Mouse (Mus musculus) CH12.LX (cell line): ENCODE results near the gene Nop16. TPM values are rescaled to one million over a fixed set of nuclear protein-coding genes. Genes with fewer than 3 reads are reported as not detected.

Experiments used
- DNase-seq: peaks from one replicate; pipeline ENCODE4 v3.0.0-alpha.2; 2013; ENCODE audit errors: extremely low read depth
- H3K27ac ChIP-seq: 2 replicates; pipeline ENCODE4 v1.5.1; 2012; ENCODE audit warnings: low read depth, mild to moderate bottlenecking, control low read depth, moderate library complexity; ENCODE audit not compliant: insufficient read depth
- H3K27me3 ChIP-seq: replicated peaks from 2 replicates; pipeline ENCODE3; 2012; ENCODE audit warnings: inconsistent platforms
- H3K36me3 ChIP-seq, 2 experiments: replicated peaks in 1 of 2; 2 replicates each; pipeline versions ENCODE3 to v1.6.1; 2012; ENCODE audit warnings: inconsistent platforms in 1 of 2, low read length in 1 of 2, mild to moderate bottlenecking in 1 of 2, mixed read lengths in 1 of 2, moderate library complexity in 1 of 2; ENCODE audit not compliant: control insufficient read depth in 1 of 2, insufficient read depth in 1 of 2
- H3K4me1 ChIP-seq, 2 experiments: 2 replicates each; pipeline ENCODE4 v1.6.1; 2012; ENCODE audit warnings: inconsistent platforms in 1 of 2, moderate library complexity in 1 of 2; ENCODE audit not compliant: insufficient read depth in 2 of 2, control insufficient read depth in 1 of 2
- H3K4me2 ChIP-seq: 2 replicates; pipeline ENCODE4 v1.6.1; 2012; ENCODE audit warnings: low read depth, mild to moderate bottlenecking, control low read depth; ENCODE audit not compliant: poor library complexity, insufficient read depth, severe bottlenecking
- H3K4me3 ChIP-seq, 3 experiments: fragments of 150-350 bp in 1 of 3; sonication (generic) in 1 of 3; replicated peaks in 1 of 3; 2 replicates each; pipeline versions ENCODE3 to v1.5.1; 2011 to 2012; ENCODE audit warnings: low read depth in 2 of 3, low read length in 2 of 3, mild to moderate bottlenecking in 2 of 3, moderate library complexity in 2 of 3, control low read depth in 1 of 3, improper control_type of control experiment in 1 of 3, inconsistent platforms in 1 of 3, mixed read lengths in 1 of 3; ENCODE audit not compliant: poor library complexity in 1 of 3
- H3K79me2 ChIP-seq: replicated peaks from 2 replicates; pipeline ENCODE4 v1.6.1; 2012; ENCODE audit warnings: mild to moderate bottlenecking, moderate library complexity; ENCODE audit not compliant: control insufficient read depth, poor library complexity, insufficient read depth, severe bottlenecking; ENCODE audit errors: extremely low read depth
- H3K9ac ChIP-seq: 2 replicates; pipeline ENCODE4 v1.6.1; 2012; ENCODE audit warnings: low read depth, mild to moderate bottlenecking, control low read depth, moderate library complexity; ENCODE audit not compliant: insufficient read depth
- H3K9me3 ChIP-seq: replicated peaks from 2 replicates; pipeline ENCODE3; 2012; ENCODE audit warnings: low read length, inconsistent platforms, mixed read lengths
- BHLHE40 ChIP-seq: IDR thresholded peaks from 2 replicates; pipeline ENCODE4 v1.6.1; 2011; ENCODE audit warnings: mild to moderate bottlenecking, low read depth, low read length, improper control_type of control experiment
- CTCF ChIP-seq, 2 experiments: IDR thresholded peaks in 1 of 2; conservative IDR thresholded peaks in 1 of 2; 2 replicates each; pipeline ENCODE4 v1.5.1; 2011 to 2012; ENCODE audit warnings: low read depth in 2 of 2, low read length in 2 of 2, improper control_type of control experiment in 1 of 2, inconsistent platforms in 1 of 2, mild to moderate bottlenecking in 1 of 2, moderate library complexity in 1 of 2
- GABPA ChIP-seq: IDR thresholded peaks from 2 replicates; pipeline ENCODE4 v1.6.1; 2012; ENCODE audit warnings: low read depth, low read length, improper control_type of control experiment, inconsistent platforms; ENCODE audit not compliant: insufficient replicate concordance
- IRF4 ChIP-seq: IDR thresholded peaks from 2 replicates; pipeline ENCODE4 v1.6.1; 2014; ENCODE audit warnings: low read depth, mild to moderate bottlenecking, inconsistent platforms, low read length, improper control_type of control experiment
- JUN ChIP-seq: IDR thresholded peaks from 2 replicates; pipeline ENCODE4 v1.6.1; 2011; ENCODE audit warnings: low read depth, mild to moderate bottlenecking, low read length, improper control_type of control experiment, moderate library complexity; ENCODE audit not compliant: insufficient read depth
- MAFK ChIP-seq: IDR thresholded peaks from 2 replicates; pipeline ENCODE4 v1.6.1; 2011; ENCODE audit warnings: low read length, improper control_type of control experiment; ENCODE audit not compliant: insufficient replicate concordance
- MAX ChIP-seq: IDR thresholded peaks from 2 replicates; pipeline ENCODE4 v1.6.1; 2011; ENCODE audit warnings: low read length, improper control_type of control experiment
- MAZ ChIP-seq: IDR thresholded peaks from 2 replicates; pipeline ENCODE4 v1.6.1; 2012; ENCODE audit warnings: low read depth, mild to moderate bottlenecking, inconsistent platforms, low read length, improper control_type of control experiment, moderate library complexity
- MYC ChIP-seq: IDR thresholded peaks from 2 replicates; pipeline ENCODE4 v1.6.1; 2011; ENCODE audit warnings: low read depth, mild to moderate bottlenecking, improper control_type of control experiment, low read length
- POLR2AphosphoS2 ChIP-seq: IDR thresholded peaks from 2 replicates; pipeline ENCODE4 v1.6.1; 2011; ENCODE audit warnings: low read depth, low read length, improper control_type of control experiment
- RAD21 ChIP-seq: IDR thresholded peaks from 2 replicates; pipeline ENCODE4 v1.6.1; 2011; ENCODE audit warnings: low read depth, mild to moderate bottlenecking, low read length, improper control_type of control experiment, moderate library complexity
- TBP ChIP-seq: conservative IDR thresholded peaks from 2 replicates; pipeline ENCODE4 v1.6.1; 2011; ENCODE audit warnings: low read depth, low read length, improper control_type of control experiment
- TCF12 ChIP-seq: IDR thresholded peaks from 2 replicates; pipeline ENCODE4 v1.6.1; 2014; ENCODE audit warnings: low read depth, mild to moderate bottlenecking, inconsistent platforms, low read length, improper control_type of control experiment
- USF2 ChIP-seq: conservative IDR thresholded peaks from 2 replicates; pipeline ENCODE4 v1.6.1; 2011; ENCODE audit warnings: low read depth, low read length, improper control_type of control experiment
- ZC3H11A ChIP-seq: IDR thresholded peaks from 2 replicates; pipeline ENCODE4 v1.6.1; 2012; ENCODE audit warnings: low read depth, mild to moderate bottlenecking, inconsistent platforms, low read length, improper control_type of control experiment
- ZMIZ1 ChIP-seq: IDR thresholded peaks from 2 replicates; pipeline ENCODE4 v1.6.1; 2012; ENCODE audit warnings: low read depth, mild to moderate bottlenecking, inconsistent platforms, low read length, improper control_type of control experiment
- ZNF384 ChIP-seq: IDR thresholded peaks from 2 replicates; pipeline ENCODE4 v1.6.1; 2012; ENCODE audit warnings: low read depth, low read length, improper control_type of control experiment, inconsistent platforms
- dilution Hi-C: fragments of 300-500 bp; cut with MboI; formaldehyde crosslinking; loops from 2 replicates; pipeline ENCODE4 v1.14.3; 2020; ENCODE audit warnings: low sequenced_read_pairs; ENCODE audit not compliant: extremely low pct_unique_long_range_greater_than_20kb, extremely low pct_ligation_motif_present
- in situ Hi-C: fragments of 300-500 bp; cut with MboI; formaldehyde crosslinking; loops from 3 replicates; pipeline ENCODE4 v1.14.3; 2019; ENCODE audit warnings: low sequenced_read_pairs, low pct_ligation_motif_present, low pct_unique_long_range_greater_than_20kb, mixed read lengths
- polyA plus RNA-seq: library from polyadenylated mRNA; unstranded; fragments of >175 nt; gene quantifications from 2 replicates; pipeline ENCODE4 v1.2.1, GENCODE M21; 2012; ENCODE audit warnings: low read depth; ENCODE audit not compliant: insufficient read length
- total RNA-seq, 2 experiments: library from RNA; depleted of rRNA; stranded (reverse); fragments of 300-350 nt in 1 of 2; fragments of >200 nt in 1 of 2; gene quantifications; 2 replicates each; pipeline ENCODE4 v1.2.3; 2012 to 2014

Nop16 gene
- total and polyA plus RNA-seq, 3 experiments = 100 to 187 (median 127) TPM

DNA sequence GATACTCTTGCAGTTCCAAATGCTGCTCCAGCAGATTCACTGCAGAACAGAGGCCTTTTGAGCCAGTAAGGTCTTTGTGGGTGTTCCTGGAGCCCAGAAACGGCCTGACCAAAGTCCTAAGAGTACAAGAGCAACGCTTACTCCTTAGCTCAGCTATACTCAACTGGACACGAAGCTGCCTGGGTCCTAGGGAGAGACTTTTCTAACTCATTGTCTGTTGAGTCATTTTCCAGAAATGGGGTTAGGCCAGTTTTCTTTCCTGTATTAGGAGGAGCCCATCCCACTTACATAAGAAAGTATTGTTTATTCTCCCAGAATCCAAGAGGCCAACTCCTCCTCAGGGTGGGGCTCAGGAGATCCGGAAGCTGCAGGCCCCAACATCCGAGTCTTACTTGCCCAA lies 15.5 kb upstream of the Nop16 start:
- H3K4me2 ChIP-seq = no peak overlapping the region
- no peak overlapping the region for H3K27ac ChIP-seq
- no peaks in the 10 kb centered on the region for H3K79me2 ChIP-seq
- TF ChIP-seq ZC3H11A (no peak), USF2 (no peak), IRF4 (no peak), RAD21 (no peak), CTCF (conservative IDR thresholded peaks at IDR 0.05 in 1 of 2, IDR thresholded peaks at IDR 0.05 in 1 of 2; ENCODE audit: low read depth in 2 of 2, low read length in 2 of 2) (no peak), TBP (no peak), MAFK (no peak)
- dilution Hi-C loops = no loop called here
- peaks cover 0 to 24% of the 10 kb centered on the region in 2 experiments for H3K36me3 ChIP-seq
- no peak for DNase-seq
- H3K4me3 ChIP-seq = no peak overlapping the region
- no peak overlapping the region for H3K9ac ChIP-seq
- no peaks in the 10 kb centered on the region for H3K27me3 ChIP-seq
- in situ Hi-C loops = no loop called here
- no peaks in the 10 kb centered on the region for H3K9me3 ChIP-seq
- H3K4me1 ChIP-seq = peaks cover 0 to under 1% of the 10 kb centered on the region in 2 experiments; a peak in 1 of 4 replicates

DNA sequence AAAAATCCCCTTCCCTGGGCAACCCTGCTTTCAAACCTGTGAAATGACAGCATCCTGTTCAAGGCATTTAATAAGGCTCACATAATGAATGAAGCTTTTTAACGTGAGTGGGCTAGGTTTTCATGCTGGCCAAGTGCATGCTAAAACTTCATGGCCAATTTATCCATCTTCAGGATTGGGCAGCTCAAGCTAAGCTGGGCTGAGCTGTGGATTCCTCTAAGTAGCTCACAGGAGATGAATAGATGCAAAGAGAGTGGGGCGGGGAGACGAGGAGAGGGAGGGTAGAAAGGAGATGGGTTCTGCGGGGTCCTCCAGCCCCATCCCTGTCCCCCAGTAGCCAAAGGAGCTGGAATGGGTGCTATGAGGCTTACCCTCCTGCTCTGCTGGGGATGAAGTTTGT lies 14.3 kb upstream of the Nop16 start:
- H3K9me3 ChIP-seq = no peaks in the 10 kb centered on the region
- in situ Hi-C loops (no loop called here), dilution Hi-C loops (no loop called here)
- no peaks in the 10 kb centered on the region for H3K79me2 ChIP-seq
- H3K4me2 ChIP-seq = no peak overlapping the region
- no peak overlapping the region for H3K4me3 ChIP-seq
- no peaks in the 10 kb centered on the region for H3K4me1 ChIP-seq
- TF ChIP-seq MAX (no peak), MYC (no peak), MAZ (no peak), ZNF384 (no peak), RAD21 (no peak), GABPA (no peak), JUN (no peak), BHLHE40 (no peak), POLR2AphosphoS2 (no peak), TCF12 (no peak), ZMIZ1 (no peak)
- DNase-seq = no peak
- peaks cover 0 to 29% of the 10 kb centered on the region in 2 experiments for H3K36me3 ChIP-seq
- H3K9ac ChIP-seq = no peak overlapping the region
- no peak overlapping the region for H3K27ac ChIP-seq
- no peaks in the 10 kb centered on the region for H3K27me3 ChIP-seq
